Mouse (Mus musculus): ENCODE data around the gene Olfr1396.

Olfr1396 gene

DNA sequence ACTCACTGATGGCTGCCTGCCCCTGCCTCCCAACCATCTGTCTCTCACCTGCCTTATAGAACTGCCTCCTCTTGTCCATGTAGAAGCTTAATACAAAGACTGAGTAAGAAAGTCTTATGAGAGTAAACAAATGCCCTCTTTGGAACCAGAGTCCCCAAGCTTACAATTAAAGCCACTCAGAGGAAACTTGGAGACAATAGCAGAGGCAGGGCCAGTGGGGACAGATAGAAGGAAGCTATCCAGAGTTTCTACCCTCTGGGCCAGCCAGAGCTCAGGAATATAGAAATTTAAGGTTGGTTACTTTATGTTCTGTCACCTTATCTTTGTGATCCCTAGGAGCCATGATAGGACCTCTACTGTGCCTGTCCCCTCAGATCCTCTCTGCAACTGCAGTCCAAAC, at the start of gene Olfr1396:
Olfr1396 (minus strand) TSS at position 101 of the 400 bp plus-strand sequence.
- no peak for DNase-seq (ENCODE audit: low spot score in 2 of 2)

DNA sequence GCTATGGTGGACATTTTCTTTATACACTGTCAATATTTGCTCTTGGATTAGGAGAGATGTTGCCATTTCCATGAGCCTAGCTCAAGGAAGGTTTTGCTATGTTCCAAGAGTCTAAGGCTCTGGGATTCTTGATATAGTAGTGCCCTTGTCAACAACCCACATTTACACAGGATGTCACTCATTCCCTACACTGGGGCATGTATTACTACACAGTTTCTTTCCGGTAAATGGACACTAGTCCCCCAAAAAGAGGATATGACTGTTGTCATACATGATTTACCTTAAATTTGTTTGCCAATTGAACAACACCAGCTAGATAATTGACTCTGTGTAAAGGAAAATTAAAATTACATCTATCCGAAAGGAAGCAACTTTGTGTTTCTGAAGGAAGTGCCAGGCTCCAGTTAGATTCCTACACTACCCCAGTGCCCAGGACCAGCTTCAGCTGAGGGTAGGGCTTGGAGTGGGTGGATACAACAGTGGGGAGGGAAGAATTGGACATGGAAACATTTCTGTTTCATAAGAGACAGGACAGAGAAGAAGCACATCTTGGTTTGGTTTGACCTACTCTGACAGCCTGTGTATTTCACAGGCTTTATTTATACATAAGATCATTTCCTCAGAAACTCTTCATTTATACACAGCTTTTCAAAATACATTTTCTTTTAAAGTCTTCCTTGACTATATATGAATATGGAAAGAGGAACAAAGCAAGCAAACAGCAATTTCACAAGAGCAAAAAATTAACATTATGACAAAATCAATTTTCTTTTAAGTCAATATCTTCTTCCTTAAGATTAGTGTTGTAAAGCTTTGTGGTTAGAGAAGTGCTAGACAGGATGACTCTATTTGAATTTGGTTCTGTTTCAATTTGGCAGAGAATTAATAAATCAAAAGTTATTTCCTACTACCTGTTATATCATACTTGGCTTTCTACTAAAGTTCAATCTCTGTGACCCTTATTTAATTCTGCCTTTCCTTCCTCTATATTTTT, 42.4 kb upstream of the Olfr1396 start:
- DNase-seq (ENCODE audit: low spot score in 2 of 2) = no peak

DNA sequence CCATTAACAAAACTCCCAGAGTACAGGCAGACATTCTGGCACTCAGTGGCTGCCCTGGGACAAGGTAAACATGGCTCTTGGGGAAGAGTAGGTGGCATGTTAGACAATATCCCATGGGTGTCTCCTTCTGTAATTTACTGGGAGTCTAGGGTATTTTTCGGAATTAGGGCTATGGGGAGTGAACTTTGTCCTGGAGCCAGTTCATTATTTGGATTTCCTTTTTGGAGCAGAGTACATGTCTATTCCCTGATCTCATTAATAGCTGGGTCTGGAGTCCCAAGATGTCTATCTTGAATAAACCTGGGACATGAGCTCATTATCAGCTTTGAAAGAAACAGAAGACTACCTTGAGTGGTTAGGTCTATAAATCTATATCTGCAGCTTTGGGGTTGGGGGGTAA, 39.4 kb upstream of the Olfr1396 start, which contains the start of gene Olfr1394:
Olfr1394 (plus strand) TSS at position 301 of the 400 bp plus-strand sequence.
- no peak for DNase-seq (ENCODE audit: low spot score in 2 of 2)

DNA sequence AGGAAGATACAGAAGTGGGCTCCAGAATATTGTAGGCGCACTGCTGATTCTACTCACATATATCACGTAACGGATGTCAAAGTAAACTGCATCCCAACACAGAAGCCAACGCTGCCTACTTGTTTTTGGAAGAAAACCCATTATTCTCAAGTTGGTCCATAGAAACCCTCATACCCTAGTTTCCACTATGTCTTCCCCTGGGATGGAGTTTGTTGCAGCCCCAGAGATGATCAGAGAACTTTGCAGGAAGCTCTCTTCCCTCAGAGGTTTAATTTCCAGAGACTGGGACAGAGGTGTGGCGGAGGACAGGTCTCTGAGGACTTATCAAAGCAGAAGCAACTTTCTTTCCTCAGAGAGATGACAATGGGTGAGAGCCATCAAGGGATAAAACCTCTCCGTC, 27.3 kb upstream of the Olfr1396 start, which contains the start of gene Olfr1395:
Olfr1395 (plus strand) TSS at position 301 of the 400 bp plus-strand sequence.
- no peak for DNase-seq (ENCODE audit: low spot score in 2 of 2)

DNA sequence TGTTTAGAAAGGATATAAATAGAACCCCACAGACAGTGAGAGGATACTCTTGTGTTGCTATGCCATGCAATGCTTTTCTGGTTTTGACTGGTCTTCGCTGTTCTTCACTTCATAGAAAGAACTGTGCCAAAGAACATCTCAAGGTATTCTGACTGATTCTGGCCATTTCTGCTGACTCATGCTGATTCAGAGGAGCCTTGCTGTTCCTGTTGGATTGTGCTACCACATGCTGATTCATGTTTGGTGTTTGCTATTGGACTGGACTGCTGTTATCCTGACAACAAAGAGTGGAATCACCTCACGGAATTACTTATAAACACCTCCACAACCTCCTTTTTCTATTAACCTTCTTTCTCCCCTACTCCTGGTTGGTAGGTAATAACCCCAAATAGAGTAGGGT, 9.5 kb upstream of the Olfr1396 start:
- no peak for DNase-seq (ENCODE audit: low spot score in 2 of 2)

DNA sequence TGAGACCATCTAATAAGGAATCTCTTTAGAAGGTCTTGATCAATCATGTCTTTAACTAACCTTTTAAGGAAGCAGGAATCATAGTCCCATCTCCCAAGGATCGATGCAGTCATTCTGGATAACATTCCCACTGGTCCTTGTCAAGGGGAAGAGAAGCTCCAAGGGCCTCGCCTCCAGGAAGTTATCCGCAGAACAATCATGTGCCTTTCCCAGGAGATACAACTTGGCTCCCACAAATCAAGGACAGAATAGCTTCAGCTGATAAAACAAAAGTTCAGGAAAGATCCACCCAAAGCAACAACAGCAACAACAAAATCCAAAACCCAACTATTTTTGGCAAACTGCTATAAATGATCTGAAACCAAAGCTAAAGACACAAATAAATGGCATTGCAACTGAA, 5.0 kb upstream of the Olfr1396 start:
- DNase-seq (ENCODE audit: low spot score in 2 of 2) = no peak

DNA sequence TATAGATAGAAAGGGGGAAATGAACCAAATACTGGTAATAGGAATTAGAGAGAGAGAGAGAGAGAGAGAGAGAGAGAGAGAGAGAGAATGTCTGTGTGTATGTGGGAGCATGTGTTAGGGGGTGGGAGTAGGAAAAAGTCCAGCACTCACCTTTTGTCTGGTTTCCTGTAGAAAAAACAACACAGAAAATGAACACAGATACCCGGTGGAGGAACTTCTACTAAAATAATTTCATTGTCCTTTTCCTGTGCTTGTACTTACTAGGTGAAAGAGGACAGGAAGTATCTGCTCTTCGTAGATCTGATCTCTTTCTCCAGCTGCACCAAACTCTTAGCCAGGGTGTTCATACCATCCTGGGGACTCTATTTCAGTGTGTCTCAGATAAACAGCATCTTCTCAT, 516 bp downstream of the Olfr1396 start:
- DNase-seq (ENCODE audit: low spot score in 2 of 2) = no peak

DNA sequence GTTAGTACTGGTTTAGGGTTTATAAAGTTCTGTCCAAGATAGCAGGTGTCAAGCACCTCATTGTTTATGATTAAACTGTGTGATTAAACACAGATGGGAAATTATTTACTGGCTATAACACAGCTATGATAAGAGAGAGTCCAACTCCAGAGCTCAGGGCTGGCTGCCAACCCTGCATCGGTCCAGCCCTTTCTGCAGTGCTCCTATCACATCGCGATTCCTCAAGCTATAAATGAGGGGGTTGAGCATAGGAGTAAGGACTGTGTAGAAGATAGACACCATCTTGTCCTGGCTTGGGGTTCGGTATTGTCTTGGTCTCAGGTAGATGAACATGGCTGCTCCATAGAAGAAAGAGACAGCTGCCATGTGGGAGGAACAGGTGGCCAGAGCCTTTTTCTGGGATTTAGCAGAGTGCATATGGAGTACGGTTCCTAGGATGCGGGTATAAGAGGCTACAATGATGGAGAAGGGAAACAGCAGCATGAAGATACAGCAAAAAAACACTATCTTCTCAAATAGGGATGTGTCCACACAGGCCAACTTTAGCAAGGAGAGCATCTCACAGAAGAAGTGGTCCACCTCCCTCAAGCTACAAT, 2.0 kb downstream of the Olfr1396 start:
- peak in 1 of 2 experiments; percentile 46 for DNase-seq (ENCODE audit: low spot score in 2 of 2)

DNA sequence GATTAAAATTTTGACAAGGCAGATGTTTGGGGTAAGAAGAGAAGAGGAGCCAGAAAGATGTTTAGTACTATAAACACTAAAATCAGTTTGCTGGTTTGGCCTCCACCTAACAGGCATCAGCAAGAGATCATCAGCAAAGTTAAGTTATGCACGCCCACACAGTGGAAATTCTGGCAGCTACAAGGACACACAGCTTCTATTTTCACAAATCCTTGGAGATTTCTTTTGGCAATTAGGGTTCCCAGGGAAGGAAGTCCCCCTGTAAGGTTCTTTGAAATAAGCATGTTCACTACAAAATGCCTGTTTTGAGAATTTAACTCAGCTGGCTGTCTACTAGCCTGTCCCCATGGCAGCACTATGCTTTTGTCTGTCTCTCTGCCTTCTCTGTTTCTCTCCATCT, 3.7 kb downstream of the Olfr1396 start:
- DNase-seq (ENCODE audit: low spot score in 2 of 2) = peak in 1 of 2 experiments; percentile 41

DNA sequence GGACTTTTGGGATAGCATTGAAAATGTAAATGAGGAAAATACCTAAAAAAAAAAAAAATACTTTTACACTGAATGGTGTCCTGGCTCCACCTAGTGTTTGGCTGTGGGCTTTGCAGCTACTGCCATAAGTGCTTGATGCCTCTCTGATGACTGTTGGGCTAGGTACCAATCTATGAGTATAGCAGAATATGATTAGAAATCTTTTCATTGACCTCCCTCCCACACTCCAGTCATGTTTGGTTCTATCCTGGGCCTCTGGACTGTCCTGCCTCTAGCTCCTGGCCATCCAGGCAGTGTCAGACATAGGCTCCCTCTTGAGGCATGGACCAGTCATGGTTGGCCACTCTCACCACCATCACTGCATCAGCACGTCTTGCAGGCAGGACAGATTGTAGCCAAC, 5.8 kb downstream of the Olfr1396 start:
- peak in 1 of 2 experiments; percentile 33 for DNase-seq (ENCODE audit: low spot score in 2 of 2)

DNA sequence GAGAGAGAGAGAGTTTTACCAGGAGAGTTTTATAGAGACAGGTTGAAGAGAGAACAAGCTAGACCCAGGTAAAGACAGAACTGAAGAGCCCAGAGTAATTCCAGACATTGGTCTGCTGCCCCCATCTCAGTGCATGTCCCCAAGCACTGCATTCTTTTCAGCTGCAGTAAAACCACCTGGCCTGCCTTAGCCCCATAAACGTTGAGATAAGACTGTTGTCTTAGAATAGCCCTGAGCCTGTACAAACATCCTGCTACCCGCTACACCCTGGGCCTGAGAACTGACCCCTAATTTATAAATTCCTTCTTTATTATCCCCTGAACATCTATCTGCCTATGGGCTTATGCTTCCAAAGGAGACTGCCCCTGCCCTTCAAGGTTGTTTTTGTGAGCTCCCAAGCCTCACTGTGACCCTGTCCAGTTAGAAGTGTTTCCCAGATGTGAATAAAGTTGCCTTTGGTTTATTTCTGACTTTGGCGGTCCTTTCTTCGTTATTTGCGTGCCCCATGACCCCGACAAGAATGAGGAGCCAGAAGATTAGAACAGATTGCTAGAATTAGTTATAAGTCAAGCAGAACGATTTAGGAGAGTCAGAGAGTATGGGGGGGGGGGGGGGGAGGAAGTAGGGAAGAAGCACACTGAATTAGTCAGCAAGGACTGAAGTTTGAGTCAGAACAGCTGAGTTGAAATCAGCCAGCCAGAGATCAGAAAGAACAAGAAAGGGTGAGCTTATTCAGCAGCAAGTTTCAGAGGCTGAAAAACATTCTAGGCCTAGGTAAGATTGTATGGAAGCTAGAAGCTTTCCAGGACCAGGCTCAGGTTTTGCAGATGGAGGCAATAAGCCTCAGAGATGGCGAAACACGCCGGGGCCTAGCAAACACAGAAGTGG, 6.8 kb downstream of the Olfr1396 start:
- DNase-seq (ENCODE audit: low spot score in 2 of 2) = no peak

DNA sequence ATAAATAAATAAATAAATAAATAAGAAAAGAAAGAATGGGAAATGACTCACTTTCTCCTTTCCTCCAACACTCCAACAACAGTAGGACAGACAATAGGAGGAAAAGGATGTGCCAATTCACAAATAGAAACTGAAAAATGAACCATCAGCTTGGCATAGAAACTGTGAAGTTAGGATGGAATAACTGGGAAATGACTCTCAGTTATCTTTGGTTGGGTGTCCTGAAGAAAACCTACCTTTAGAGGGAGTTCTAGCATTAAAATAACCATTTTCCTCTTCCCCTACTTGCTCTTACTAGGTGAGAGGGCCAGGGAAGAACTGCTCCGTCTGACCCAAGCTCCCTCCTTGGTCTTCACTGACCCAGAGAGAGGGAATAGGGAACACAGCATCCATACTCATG, 8.9 kb downstream of the Olfr1396 start:
- DNase-seq (ENCODE audit: low spot score in 2 of 2) = no peak

DNA sequence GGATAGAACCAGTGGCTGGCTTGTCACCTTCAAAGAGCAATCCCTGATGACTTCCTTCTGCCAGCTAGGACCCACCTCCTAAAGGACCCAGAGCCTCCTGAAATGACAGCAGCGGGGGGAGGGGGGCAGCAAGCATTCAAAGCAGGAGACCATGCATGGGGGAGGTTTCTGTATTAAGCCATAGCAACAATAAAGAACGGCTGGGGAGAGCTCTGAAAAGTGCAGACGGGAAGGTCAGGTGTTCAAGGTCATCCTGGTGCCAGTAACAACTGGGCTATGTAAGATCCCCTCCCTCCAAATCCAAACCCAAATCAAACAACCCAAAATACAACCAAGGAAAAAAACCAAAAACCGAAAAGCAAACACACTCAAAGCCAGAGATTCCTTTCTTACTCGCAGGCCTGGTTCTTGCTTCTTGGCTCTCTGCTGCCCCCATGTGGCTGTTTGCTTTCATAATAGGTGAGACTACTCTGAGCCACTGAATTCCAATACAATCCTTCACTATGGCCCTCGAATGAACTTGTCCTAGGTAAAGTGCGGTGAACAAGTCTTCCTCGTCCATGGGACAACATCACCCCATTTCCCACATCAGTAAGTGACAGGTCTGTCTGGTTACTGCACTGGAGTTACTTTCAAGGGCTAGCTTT, 11.5 kb downstream of the Olfr1396 start:
- DNase-seq (ENCODE audit: low spot score in 2 of 2) = peak; percentile 88 to 93

DNA sequence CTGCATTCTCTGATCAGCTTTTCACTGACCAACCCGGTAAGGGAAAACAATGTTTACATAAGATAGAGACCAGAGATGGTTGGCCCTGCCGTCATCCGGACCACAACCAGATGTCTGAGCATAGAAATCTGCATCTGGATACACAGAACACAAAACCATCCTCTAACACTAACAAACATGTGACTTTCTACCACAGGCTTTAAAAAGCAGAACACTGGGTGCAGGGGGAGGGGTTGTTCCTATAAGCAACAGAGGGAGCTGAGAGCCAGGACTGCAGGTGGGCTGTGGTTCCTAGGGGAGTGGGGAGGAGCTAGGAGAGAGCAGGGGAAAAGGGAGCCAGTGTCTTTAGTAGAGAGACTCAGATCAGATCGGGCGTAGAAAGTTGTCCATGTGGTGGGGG, 13.2 kb downstream of the Olfr1396 start:
- DNase-seq (ENCODE audit: low spot score in 2 of 2) = no peak

DNA sequence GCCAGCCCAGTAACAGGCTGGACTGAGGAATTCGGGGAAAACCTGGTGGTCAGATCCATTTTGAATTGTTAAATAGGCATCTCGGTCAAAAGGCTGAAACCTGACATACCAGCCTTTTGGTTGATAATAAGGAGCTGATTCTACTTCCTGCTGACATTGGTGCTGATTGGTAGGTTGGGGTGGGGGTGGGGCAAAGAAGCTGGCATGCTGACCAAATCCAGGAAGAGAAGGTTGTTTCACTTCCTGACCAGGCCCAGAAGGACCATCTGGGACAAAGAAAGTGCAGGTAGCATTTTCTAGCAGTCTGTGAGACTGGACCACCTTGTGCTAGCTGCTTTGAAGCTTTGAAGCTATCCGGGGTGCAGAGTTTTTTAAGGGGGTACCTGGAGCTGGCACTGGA, 14.3 kb downstream of the Olfr1396 start:
- DNase-seq (ENCODE audit: low spot score in 2 of 2) = no peak

DNA sequence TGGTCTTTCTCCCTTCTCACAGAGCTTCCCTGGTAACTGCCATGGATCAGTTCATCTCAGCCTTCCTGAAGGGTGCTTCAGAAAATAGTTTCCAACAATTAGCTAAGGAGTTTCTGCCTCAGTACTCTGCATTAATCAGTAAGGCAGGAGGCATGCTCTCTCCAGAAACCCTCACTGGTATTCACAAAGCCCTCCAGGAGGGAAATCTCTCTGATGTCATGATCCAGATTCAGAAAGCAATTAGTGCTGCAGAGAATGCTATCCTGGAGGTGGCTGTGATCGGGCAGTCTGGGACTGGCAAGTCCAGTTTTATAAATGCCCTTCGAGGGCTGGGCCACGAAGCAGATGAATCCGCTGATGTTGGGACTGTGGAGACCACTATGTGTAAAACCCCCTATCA, 19.3 kb downstream of the Olfr1396 start:
- DNase-seq (ENCODE audit: low spot score in 2 of 2) = no peak

DNA sequence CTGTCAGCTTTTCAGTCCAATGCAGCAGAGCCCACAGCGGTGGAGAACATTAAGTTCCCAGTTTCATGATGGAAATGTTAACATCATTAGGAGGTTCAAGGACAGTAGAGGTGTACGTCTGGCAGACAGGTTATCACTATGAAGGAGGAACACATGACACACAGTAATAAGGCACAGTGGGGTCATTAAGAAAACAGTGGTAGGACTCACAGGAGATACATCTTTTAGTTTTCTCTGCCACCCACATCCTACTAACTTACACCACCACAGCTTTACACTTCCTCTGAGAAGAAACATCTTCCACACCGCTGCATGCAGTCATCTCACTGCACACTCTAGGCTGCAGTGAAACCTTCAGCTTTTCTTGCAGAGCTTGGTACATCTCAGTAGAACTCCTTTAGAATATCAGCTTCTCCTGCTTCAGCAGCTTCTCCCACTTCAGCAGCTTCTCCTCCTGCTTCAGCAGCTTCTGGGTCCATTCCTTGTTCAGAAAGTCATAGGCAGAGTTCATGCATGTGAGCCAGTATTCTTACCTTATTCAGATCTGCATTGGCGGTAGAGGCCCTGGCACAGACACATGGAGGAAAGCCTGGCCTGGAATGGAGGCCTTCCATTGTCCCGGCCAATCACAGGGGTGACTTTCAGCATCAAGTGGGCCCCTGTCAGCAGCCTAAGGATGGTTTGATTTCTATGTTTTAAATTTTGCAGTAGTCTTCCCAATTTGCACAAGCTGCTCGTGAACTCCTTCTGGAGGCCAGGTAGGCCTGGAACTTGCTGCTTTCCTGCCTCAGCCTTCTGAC, 20.6 kb downstream of the Olfr1396 start:
- DNase-seq (ENCODE audit: low spot score in 2 of 2) = no peak

DNA sequence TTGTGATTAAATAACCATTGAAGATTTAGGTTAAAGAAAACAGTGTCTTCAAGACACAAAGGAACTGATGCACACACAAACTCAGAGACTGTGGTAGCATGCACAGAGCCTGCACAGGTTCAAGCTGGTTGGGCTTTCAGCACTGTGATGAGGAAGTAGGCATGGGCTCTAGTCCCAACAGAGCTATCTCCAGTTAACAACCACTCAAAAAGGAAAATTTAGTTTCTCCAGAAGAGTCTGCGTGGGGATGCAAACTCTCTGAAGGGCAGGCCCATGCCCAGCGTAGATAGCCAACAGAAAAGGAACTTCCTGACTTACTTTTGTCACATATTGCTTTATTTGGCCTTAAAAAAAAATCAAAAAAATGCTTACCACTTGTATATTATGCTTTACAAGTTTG, 21.9 kb downstream of the Olfr1396 start:
- DNase-seq (ENCODE audit: low spot score in 2 of 2) = no peak

DNA sequence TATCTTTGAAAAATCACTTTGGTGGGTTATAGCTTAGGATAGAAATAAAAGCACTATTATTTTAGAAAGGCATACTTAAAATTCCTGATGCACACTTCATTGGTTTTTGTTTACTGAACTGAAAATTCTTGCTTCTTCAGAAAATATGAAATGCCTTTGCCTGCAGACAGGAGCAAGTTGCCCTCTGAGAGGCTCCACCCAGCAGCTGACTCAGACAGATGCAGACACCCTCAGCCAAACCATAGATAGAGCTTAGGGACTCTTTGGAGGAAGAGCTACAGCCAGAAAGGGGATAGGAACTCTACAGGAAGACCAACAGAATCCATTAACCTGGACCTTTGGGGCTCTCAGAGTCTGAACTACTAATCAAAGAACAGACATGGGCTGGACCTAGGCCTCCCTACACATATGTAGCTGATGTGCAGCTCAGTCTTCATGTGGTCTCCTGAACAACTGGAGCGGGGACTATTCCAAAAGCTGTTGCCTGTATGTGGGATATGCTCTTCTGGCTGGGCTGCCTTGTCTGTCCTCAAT, 22.6 kb downstream of the Olfr1396 start:
- DNase-seq (ENCODE audit: low spot score in 2 of 2) = no peak

DNA sequence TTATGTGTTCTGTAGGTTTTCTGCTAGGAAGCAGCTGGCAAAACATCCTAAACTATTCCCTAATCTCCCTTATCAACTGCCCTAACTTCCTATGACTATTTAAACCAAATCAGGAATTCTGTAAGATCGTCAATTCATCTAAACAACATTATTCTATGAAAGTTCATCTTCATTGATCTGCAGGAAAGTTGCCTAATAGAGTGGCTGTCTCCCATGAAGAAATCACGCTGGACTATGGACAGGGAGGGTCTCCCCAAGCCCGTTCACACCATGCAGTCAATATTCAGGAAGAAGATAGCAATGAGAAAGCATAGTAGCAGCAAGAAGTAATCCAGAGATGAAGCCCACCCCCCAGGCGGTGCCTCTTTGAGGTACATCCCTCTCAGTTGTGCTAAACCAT, 23.5 kb downstream of the Olfr1396 start:
- no peak for DNase-seq (ENCODE audit: low spot score in 2 of 2)
